Mouse (Mus musculus) hindbrain, embryonic 16.5 days (tissue): ENCODE results near the gene Ppp1ca. TPM values are rescaled to one million over a fixed set of nuclear protein-coding genes. Genes with fewer than 3 reads are reported as not detected.

Experiments
- ATAC-seq: fragments of 200-750 bp; cut with Nextera tagmentation; 2 replicates; pipeline ENCODE4 v1.8.0; 2017; ENCODE audit warnings: moderate TSS enrichment, moderate library complexity
- H3K27ac ChIP-seq: fragments of 300-500 bp; sonication (generic); 2 replicates; pipeline ENCODE4 v1.5.1; 2014; ENCODE audit warnings: low read depth, mild to moderate bottlenecking, control low read depth, low read length, moderate library complexity
- H3K27me3 ChIP-seq: fragments of 300-500 bp; sonication (generic); replicated peaks from 2 replicates; pipeline ENCODE4 v1.6.1; 2014; ENCODE audit warnings: low read length; ENCODE audit not compliant: control insufficient read depth, insufficient read depth
- H3K36me3 ChIP-seq: fragments of 300-500 bp; sonication (generic); 2 replicates; pipeline ENCODE4 v1.6.1; 2014; ENCODE audit warnings: mild to moderate bottlenecking, low read length, moderate library complexity, mixed read lengths; ENCODE audit not compliant: control insufficient read depth, insufficient read depth
- H3K4me1 ChIP-seq: fragments of 300-500 bp; sonication (generic); 2 replicates; pipeline ENCODE4 v1.6.1; 2014; ENCODE audit warnings: low read depth, low read length; ENCODE audit not compliant: control insufficient read depth, insufficient read depth
- H3K4me2 ChIP-seq: fragments of 300-500 bp; sonication (generic); 2 replicates; pipeline ENCODE4 v1.6.1; 2014; ENCODE audit warnings: mild to moderate bottlenecking, low read length, control low read depth, moderate library complexity
- H3K4me3 ChIP-seq: fragments of 300-500 bp; sonication (generic); 2 replicates; pipeline ENCODE4 v1.5.1; 2014; ENCODE audit warnings: mild to moderate bottlenecking, low read length, control low read depth, moderate library complexity
- H3K9ac ChIP-seq: fragments of 300-500 bp; sonication (generic); 2 replicates; pipeline ENCODE4 v1.6.1; 2014; ENCODE audit warnings: low read depth, mild to moderate bottlenecking, control low read depth, low read length, moderate library complexity
- H3K9me3 ChIP-seq: fragments of 300-500 bp; sonication (generic); 2 replicates; pipeline ENCODE4 v1.6.1; 2014; ENCODE audit warnings: mild to moderate bottlenecking, low read length, moderate library complexity; ENCODE audit not compliant: control insufficient read depth
- WGBS: fragments of 180-500 bp; shearing (Covaris S2); extraction: QIAGEN DNeasy Blood & Tissue Kit; methylation state at CpG from one replicate; pipeline ENCODE4 v1.1.7; 2014; 5-methylcytosine and 5-hydroxymethylcytosine counted together
- polyA plus RNA-seq: library from polyadenylated mRNA; unstranded; fragments of >200 nt; fragmentation: Nextera tagmentation; extraction: Ambion mirVana; gene quantifications from 2 replicates; pipeline ENCODE4 v1.2.1, GENCODE M21; 2015

Gene Ppp1ca
- polyA plus RNA-seq, 1 experiment from 2014 or later = 604 TPM

- no peaks in the 10 kb centered on the region for H3K9me3 ChIP-seq
- H3K27ac ChIP-seq = peak within 1 kb of the TSS; percentile 79
- H3K4me3 ChIP-seq = peak within 1 kb of the TSS; percentile 90
- H3K9ac ChIP-seq = peak within 1 kb of the TSS; percentile 94
- no peaks in the 10 kb centered on the region for H3K27me3 ChIP-seq
- peaks cover 20% of the 10 kb centered on the region for H3K4me1 ChIP-seq
- 0% methylated on average over 28 of the region's 33 CpGs for WGBS
- H3K4me2 ChIP-seq = peak within 1 kb of the TSS; percentile 76
- ATAC-seq = peak; percentile 93
- H3K36me3 ChIP-seq = peaks cover 9% of the 10 kb centered on the region
Measured at GRCm38 (mm10) chr19:4148491-4148806, 43.4 kb upstream of the Ppp1ca start, which contains the start of gene Coro1b. Coro1b (plus strand) TSS chr19:4148619.

- WGBS = 3% methylated on average over 7 of the region's 8 CpGs
- Histone ChIP-seq H3K4me1 (peaks cover 20% of the 10 kb centered on the region), H3K27me3 (no peaks in the 10 kb centered on the region), H3K9me3 (no peaks in the 10 kb centered on the region), H3K4me2 (peak overlapping the region; percentile 76), H3K36me3 (peaks cover 9% of the 10 kb centered on the region), H3K27ac (peak overlapping the region; percentile 79), H3K9ac (peak overlapping the region; percentile 94), H3K4me3 (peak overlapping the region; percentile 90)
- ATAC-seq = peak; percentile 14; the same call in 1 of the 2 replicates
Measured at GRCm38 (mm10) chr19:4148819-4149218, 43.0 kb upstream of the Ppp1ca start.

- Histone ChIP-seq H3K4me2 (peak overlapping the region; percentile 76), H3K4me1 (peaks cover 20% of the 10 kb centered on the region), H3K9me3 (no peaks in the 10 kb centered on the region), H3K27me3 (no peaks in the 10 kb centered on the region), H3K4me3 (peak overlapping the region; percentile 90), H3K27ac (no peak overlapping the region), H3K9ac (peak overlapping the region; percentile 94), H3K36me3 (peaks cover 9% of the 10 kb centered on the region)
- 91% methylated on average over 11 of the region's 11 CpGs for WGBS
- no peak for ATAC-seq
Measured at GRCm38 (mm10) chr19:4149283-4149682, 42.6 kb upstream of the Ppp1ca start.

- no peak for ATAC-seq
- Histone ChIP-seq H3K4me1 (peaks cover 20% of the 10 kb centered on the region), H3K4me3 (no peak overlapping the region), H3K9ac (no peak overlapping the region), H3K36me3 (peaks cover 9% of the 10 kb centered on the region), H3K9me3 (no peaks in the 10 kb centered on the region), H3K27me3 (no peaks in the 10 kb centered on the region), H3K27ac (no peak overlapping the region), H3K4me2 (peak overlapping the region; percentile 76)
- WGBS = 97% methylated on average over 17 of the region's 17 CpGs
Measured at GRCm38 (mm10) chr19:4149764-4150461, 42.0 kb upstream of the Ppp1ca start.

DNA sequence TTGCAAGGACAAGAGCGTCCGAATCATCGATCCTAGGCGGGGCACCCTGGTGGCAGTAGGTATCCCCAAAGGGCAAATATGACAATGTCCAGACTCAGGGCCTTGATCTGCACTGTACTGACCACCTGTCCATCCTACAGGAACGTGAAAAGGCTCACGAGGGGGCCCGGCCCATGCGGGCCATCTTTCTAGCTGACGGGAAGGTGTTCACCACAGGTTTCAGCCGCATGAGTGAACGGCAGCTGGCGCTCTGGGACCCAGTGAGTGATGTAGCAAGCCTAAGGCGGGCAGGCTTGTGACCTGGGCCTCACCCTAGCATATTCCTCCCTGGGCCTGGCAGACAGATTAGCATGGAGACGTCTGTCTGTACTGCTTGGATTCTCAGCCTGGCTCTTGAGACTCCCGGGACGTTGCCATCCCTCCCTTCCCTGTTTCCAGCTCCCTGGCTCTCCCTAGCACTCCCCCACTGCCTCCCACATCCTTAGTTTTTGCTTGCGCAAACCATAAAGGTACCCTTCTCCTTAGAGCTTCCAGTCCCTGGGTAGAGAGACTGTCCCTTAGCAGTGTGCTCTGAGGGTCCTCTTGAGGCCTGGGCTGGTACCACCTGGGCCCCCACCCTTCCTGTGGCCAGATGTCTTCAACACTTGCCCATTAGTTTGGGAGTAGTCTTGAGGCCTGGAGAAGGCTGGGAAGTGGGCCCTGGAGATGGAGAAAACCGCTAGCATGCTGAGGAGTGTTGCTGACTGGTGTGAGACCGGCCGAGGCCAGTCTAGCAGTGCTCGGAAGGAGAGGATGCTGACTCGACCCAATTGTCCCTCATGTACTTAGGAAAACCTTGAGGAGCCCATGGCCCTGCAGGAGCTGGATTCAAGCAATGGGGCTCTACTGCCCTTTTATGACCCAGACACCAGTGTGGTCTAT is 41.0 kb upstream of the Ppp1ca start:
- ATAC-seq = no peak
- Histone ChIP-seq H3K9me3 (no peaks in the 10 kb centered on the region), H3K27me3 (no peaks in the 10 kb centered on the region), H3K27ac (no peak overlapping the region), H3K4me1 (peaks cover 20% of the 10 kb centered on the region), H3K9ac (no peak overlapping the region), H3K4me2 (no peak overlapping the region), H3K36me3 (peaks cover 10% of the 10 kb centered on the region), H3K4me3 (no peak overlapping the region)
- WGBS = 91% methylated on average over 22 of the region's 22 CpGs

GRCm38 (mm10) chr19:4151488-4151860 is 40.4 kb upstream of the Ppp1ca start:
- Histone ChIP-seq H3K4me2 (no peak overlapping the region), H3K4me3 (no peak overlapping the region), H3K9ac (no peak overlapping the region), H3K36me3 (peaks cover 16% of the 10 kb centered on the region), H3K27me3 (no peaks in the 10 kb centered on the region), H3K27ac (no peak overlapping the region), H3K9me3 (no peaks in the 10 kb centered on the region), H3K4me1 (peaks cover 20% of the 10 kb centered on the region)
- ATAC-seq = no peak
- WGBS = 74% methylated on average over 5 of the region's 5 CpGs

GRCm38 (mm10) chr19:4151898-4152297 is 40.0 kb upstream of the Ppp1ca start:
- Histone ChIP-seq H3K9ac (no peak overlapping the region), H3K27me3 (no peaks in the 10 kb centered on the region), H3K36me3 (peaks cover 19% of the 10 kb centered on the region), H3K9me3 (no peaks in the 10 kb centered on the region), H3K4me1 (peaks cover 20% of the 10 kb centered on the region), H3K4me2 (no peak overlapping the region), H3K27ac (no peak overlapping the region), H3K4me3 (no peak overlapping the region)
- no peak for ATAC-seq
- WGBS = 87% methylated on average over 5 of the region's 5 CpGs

DNA sequence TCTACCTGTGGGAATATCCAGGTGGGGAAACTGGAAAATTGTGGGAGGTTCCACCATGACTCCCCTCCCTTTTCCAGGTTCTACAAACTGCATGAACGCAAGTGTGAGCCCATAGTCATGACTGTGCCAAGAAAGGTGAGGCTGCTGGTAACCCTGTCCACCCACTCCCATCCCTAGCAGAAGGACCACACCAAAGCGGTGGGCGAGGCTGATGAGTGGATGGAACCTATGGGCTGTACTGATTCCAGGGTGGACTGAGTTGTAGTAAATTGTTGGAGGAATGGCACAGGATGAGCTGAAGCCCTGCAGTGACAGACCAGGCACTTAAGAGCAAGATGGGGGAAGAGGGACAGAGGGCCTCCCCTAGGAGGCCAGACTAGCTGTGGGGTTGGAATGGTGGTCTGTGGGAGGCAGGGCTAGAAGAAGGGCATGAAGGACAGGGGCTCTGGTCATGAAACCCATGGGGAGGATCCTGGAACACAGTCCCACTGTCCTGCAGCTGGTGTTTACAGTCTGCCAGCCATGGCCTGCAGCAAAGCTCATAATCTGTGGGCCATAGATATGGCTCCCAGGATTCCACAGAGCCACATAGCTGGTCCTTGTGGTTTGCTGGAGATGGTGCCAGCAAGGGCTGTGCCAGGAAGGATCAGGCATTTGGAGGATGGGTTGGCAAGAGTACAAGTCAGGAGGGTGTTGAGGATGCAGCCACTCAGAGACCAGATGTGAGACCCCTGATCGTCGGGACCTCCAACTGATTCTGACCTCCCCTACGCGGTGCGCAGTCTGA is 39.2 kb upstream of the Ppp1ca start:
- Histone ChIP-seq H3K27ac (peak overlapping the region; percentile 23; the same call in 1 of the 2 replicates), H3K4me2 (no peak overlapping the region), H3K27me3 (no peaks in the 10 kb centered on the region), H3K36me3 (peaks cover 24% of the 10 kb centered on the region), H3K4me3 (no peak overlapping the region), H3K4me1 (peaks cover 19% of the 10 kb centered on the region), H3K9me3 (no peaks in the 10 kb centered on the region), H3K9ac (no peak overlapping the region)
- ATAC-seq = no peak
- WGBS = 82% methylated on average over 8 of the region's 8 CpGs
